Mouse (Mus musculus) CH12.LX (cell line): ENCODE data around the gene Pdia3. TPM values are rescaled to one million over a fixed set of nuclear protein-coding genes. Genes with fewer than 3 reads are reported as not detected.
A peak's percentile ranks its signal among the peaks of the same experiment; 100 is the strongest.

Source experiments
- DNase-seq: peaks from one replicate; pipeline ENCODE4 v3.0.0-alpha.2; 2013; ENCODE audit errors: extremely low read depth
- H3K27ac ChIP-seq: 2 replicates; pipeline ENCODE4 v1.5.1; 2012; ENCODE audit warnings: low read depth, mild to moderate bottlenecking, control low read depth, moderate library complexity; ENCODE audit not compliant: insufficient read depth
- H3K27me3 ChIP-seq: replicated peaks from 2 replicates; pipeline ENCODE3; 2012; ENCODE audit warnings: inconsistent platforms
- H3K36me3 ChIP-seq, 2 experiments: replicated peaks in 1 of 2; 2 replicates each; pipeline versions ENCODE3 to v1.6.1; 2012; ENCODE audit warnings: inconsistent platforms in 1 of 2, low read length in 1 of 2, mild to moderate bottlenecking in 1 of 2, mixed read lengths in 1 of 2, moderate library complexity in 1 of 2; ENCODE audit not compliant: control insufficient read depth in 1 of 2, insufficient read depth in 1 of 2
- H3K4me1 ChIP-seq, 2 experiments: 2 replicates each; pipeline ENCODE4 v1.6.1; 2012; ENCODE audit warnings: inconsistent platforms in 1 of 2, moderate library complexity in 1 of 2; ENCODE audit not compliant: insufficient read depth in 2 of 2, control insufficient read depth in 1 of 2
- H3K4me2 ChIP-seq: 2 replicates; pipeline ENCODE4 v1.6.1; 2012; ENCODE audit warnings: low read depth, mild to moderate bottlenecking, control low read depth; ENCODE audit not compliant: poor library complexity, insufficient read depth, severe bottlenecking
- H3K4me3 ChIP-seq, 3 experiments: fragments of 150-350 bp in 1 of 3; sonication (generic) in 1 of 3; replicated peaks in 1 of 3; 2 replicates each; pipeline versions ENCODE3 to v1.5.1; 2011 to 2012; ENCODE audit warnings: low read depth in 2 of 3, low read length in 2 of 3, mild to moderate bottlenecking in 2 of 3, moderate library complexity in 2 of 3, control low read depth in 1 of 3, improper control_type of control experiment in 1 of 3, inconsistent platforms in 1 of 3, mixed read lengths in 1 of 3; ENCODE audit not compliant: poor library complexity in 1 of 3
- H3K79me2 ChIP-seq: replicated peaks from 2 replicates; pipeline ENCODE4 v1.6.1; 2012; ENCODE audit warnings: mild to moderate bottlenecking, moderate library complexity; ENCODE audit not compliant: control insufficient read depth, poor library complexity, insufficient read depth, severe bottlenecking; ENCODE audit errors: extremely low read depth
- H3K9ac ChIP-seq: 2 replicates; pipeline ENCODE4 v1.6.1; 2012; ENCODE audit warnings: low read depth, mild to moderate bottlenecking, control low read depth, moderate library complexity; ENCODE audit not compliant: insufficient read depth
- H3K9me3 ChIP-seq: replicated peaks from 2 replicates; pipeline ENCODE3; 2012; ENCODE audit warnings: low read length, inconsistent platforms, mixed read lengths
- CHD1 ChIP-seq: IDR thresholded peaks from 2 replicates; pipeline ENCODE4 v1.6.1; 2012; ENCODE audit warnings: low read depth, low read length, improper control_type of control experiment, inconsistent platforms
- CTCF ChIP-seq, 2 experiments: IDR thresholded peaks in 1 of 2; conservative IDR thresholded peaks in 1 of 2; 2 replicates each; pipeline ENCODE4 v1.5.1; 2011 to 2012; ENCODE audit warnings: low read depth in 2 of 2, low read length in 2 of 2, improper control_type of control experiment in 1 of 2, inconsistent platforms in 1 of 2, mild to moderate bottlenecking in 1 of 2, moderate library complexity in 1 of 2
- ETS1 ChIP-seq: conservative IDR thresholded peaks from 2 replicates; pipeline ENCODE4 v1.6.1; 2012; ENCODE audit warnings: low read depth, mild to moderate bottlenecking, inconsistent platforms, low read length, improper control_type of control experiment, moderate library complexity
- MAFK ChIP-seq: IDR thresholded peaks from 2 replicates; pipeline ENCODE4 v1.6.1; 2011; ENCODE audit warnings: low read length, improper control_type of control experiment; ENCODE audit not compliant: insufficient replicate concordance
- MAX ChIP-seq: IDR thresholded peaks from 2 replicates; pipeline ENCODE4 v1.6.1; 2011; ENCODE audit warnings: low read length, improper control_type of control experiment
- MAZ ChIP-seq: IDR thresholded peaks from 2 replicates; pipeline ENCODE4 v1.6.1; 2012; ENCODE audit warnings: low read depth, mild to moderate bottlenecking, inconsistent platforms, low read length, improper control_type of control experiment, moderate library complexity
- NRF1 ChIP-seq: IDR thresholded peaks from 2 replicates; pipeline ENCODE4 v1.6.1; 2014; ENCODE audit warnings: low read depth, mild to moderate bottlenecking, inconsistent platforms, low read length, improper control_type of control experiment, moderate library complexity
- RAD21 ChIP-seq: IDR thresholded peaks from 2 replicates; pipeline ENCODE4 v1.6.1; 2011; ENCODE audit warnings: low read depth, mild to moderate bottlenecking, low read length, improper control_type of control experiment, moderate library complexity
- RCOR1 ChIP-seq: conservative IDR thresholded peaks from 2 replicates; pipeline ENCODE4 v1.6.1; 2012; ENCODE audit warnings: low read depth, mild to moderate bottlenecking, inconsistent platforms, low read length, improper control_type of control experiment
- SMC3 ChIP-seq: IDR thresholded peaks from 2 replicates; pipeline ENCODE4 v1.6.1; 2011; ENCODE audit warnings: low read depth, low read length, improper control_type of control experiment
- USF2 ChIP-seq: conservative IDR thresholded peaks from 2 replicates; pipeline ENCODE4 v1.6.1; 2011; ENCODE audit warnings: low read depth, low read length, improper control_type of control experiment
- ZC3H11A ChIP-seq: IDR thresholded peaks from 2 replicates; pipeline ENCODE4 v1.6.1; 2012; ENCODE audit warnings: low read depth, mild to moderate bottlenecking, inconsistent platforms, low read length, improper control_type of control experiment
- ZNF384 ChIP-seq: IDR thresholded peaks from 2 replicates; pipeline ENCODE4 v1.6.1; 2012; ENCODE audit warnings: low read depth, low read length, improper control_type of control experiment, inconsistent platforms
- dilution Hi-C: fragments of 300-500 bp; cut with MboI; formaldehyde crosslinking; loops from 2 replicates; pipeline ENCODE4 v1.14.3; 2020; ENCODE audit warnings: low sequenced_read_pairs; ENCODE audit not compliant: extremely low pct_unique_long_range_greater_than_20kb, extremely low pct_ligation_motif_present
- in situ Hi-C: fragments of 300-500 bp; cut with MboI; formaldehyde crosslinking; loops from 3 replicates; pipeline ENCODE4 v1.14.3; 2019; ENCODE audit warnings: low sequenced_read_pairs, low pct_ligation_motif_present, low pct_unique_long_range_greater_than_20kb, mixed read lengths
- polyA plus RNA-seq: library from polyadenylated mRNA; unstranded; fragments of >175 nt; gene quantifications from 2 replicates; pipeline ENCODE4 v1.2.1, GENCODE M21; 2012; ENCODE audit warnings: low read depth; ENCODE audit not compliant: insufficient read length
- total RNA-seq, 2 experiments: library from RNA; depleted of rRNA; stranded (reverse); fragments of 300-350 nt in 1 of 2; fragments of >200 nt in 1 of 2; gene quantifications; 2 replicates each; pipeline ENCODE4 v1.2.3; 2012 to 2014

The Pdia3 gene
- total and polyA plus RNA-seq, 3 experiments, result 54.5 to 406 (median 169) TPM

DNA sequence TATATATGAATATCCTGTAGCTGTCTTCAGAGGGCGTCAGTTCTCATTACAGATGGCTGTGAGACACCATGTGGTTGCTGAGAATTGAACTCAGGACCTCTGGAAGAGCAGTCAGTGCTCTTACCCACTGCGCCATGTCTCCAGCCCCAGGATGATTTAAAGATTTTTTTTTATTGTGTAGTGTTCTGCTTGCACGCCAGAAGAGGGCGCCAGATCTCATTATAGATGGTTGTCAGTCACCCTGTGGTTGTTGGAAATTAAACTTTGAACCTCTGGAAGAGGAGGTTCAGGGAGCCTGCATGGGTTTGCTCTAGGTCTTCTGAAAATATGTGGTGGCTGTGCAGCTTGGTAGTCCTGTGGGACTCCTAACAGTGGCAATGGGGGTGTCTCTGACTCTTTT is 5.4 kb upstream of the Pdia3 start:
- Histone ChIP-seq H3K9ac (no peak overlapping the region), H3K4me1 (peaks cover 0 to 5% of the 10 kb centered on the region in 2 experiments; a peak in 2 of 4 replicates), H3K4me3 (no peak overlapping the region), H3K4me2 (no peak overlapping the region), H3K79me2 (no peaks in the 10 kb centered on the region; the same call in 1 of the 2 replicates), H3K36me3 (peaks cover 0 to 7% of the 10 kb centered on the region in 2 experiments)
- dilution Hi-C loops, result no loop called here
- peak; percentile 72 for DNase-seq
- TF ChIP-seq RAD21 (peak; percentile 52), SMC3 (peak; percentile 55), CTCF (conservative IDR thresholded peaks at IDR 0.05 in 1 of 2, IDR thresholded peaks at IDR 0.05 in 1 of 2; ENCODE audit: low read depth in 2 of 2, low read length in 2 of 2) (peak; percentile 44 to 70; a peak in 3 of 4 replicates), USF2 (no peak), ZNF384 (peak; percentile 82)
- TF ChIP-seq, all 38 proteins: peak for 4
- H3K9me3 ChIP-seq, result no peaks in the 10 kb centered on the region
- no peak overlapping the region for H3K27ac ChIP-seq
- in situ Hi-C loops, result no loop called here
- no peaks in the 10 kb centered on the region for H3K27me3 ChIP-seq

GRCm38 (mm10) chr2:121412843-121413386 is 660 bp upstream of the Pdia3 start:
- peak overlapping the region; percentile 78 to 96 (median 79) for H3K4me3 ChIP-seq
- H3K36me3 ChIP-seq, result peaks cover 5 to 21% of the 10 kb centered on the region in 2 experiments
- no peaks in the 10 kb centered on the region for H3K9me3 ChIP-seq
- in situ Hi-C loops, result no loop called here
- peak overlapping the region; percentile 37 for H3K4me2 ChIP-seq
- H3K4me1 ChIP-seq, result peaks cover 0 to 35% of the 10 kb centered on the region in 2 experiments; a peak in 3 of 4 replicates
- H3K79me2 ChIP-seq, result peaks cover 41% of the 10 kb centered on the region
- DNase-seq, result peak; percentile 42
- H3K27ac ChIP-seq, result peak overlapping the region; percentile 72
- TF ChIP-seq SMC3, result no peak
- no peak for TF ChIP-seq ZC3H11A
- TF ChIP-seq NRF1, result no peak
- TF ChIP-seq MAFK, result no peak
- no peak for TF ChIP-seq MAX
- peak; percentile 92 for TF ChIP-seq ZNF384
- TF ChIP-seq CHD1, result peak; percentile 73; the same call in 1 of the 2 replicates
- no peak for TF ChIP-seq ETS1
- no peak for TF ChIP-seq RCOR1
- TF ChIP-seq MAZ, result no peak
- TF ChIP-seq, all 38 proteins: peak for 2
- H3K9ac ChIP-seq, result peak overlapping the region; percentile 65
- dilution Hi-C loops, result no loop called here
- no peaks in the 10 kb centered on the region for H3K27me3 ChIP-seq
